Mouse (Mus musculus): ENCODE data around the gene Ascc1. TPM values are rescaled to one million over a fixed set of nuclear protein-coding genes. Genes with fewer than 3 reads are reported as not detected.
"Not testable (repeated sequence)": the region's sequence is repeated elsewhere in the genome, so short reads cannot be mapped to it uniquely, and the experiment has no call there.

Ascc1 gene
- total RNA-seq, 2 experiments from 2014 or later: 26.1 to 33.7 TPM

GRCm38 (mm10) chr10:59974786-59975185 is 27.8 kb upstream of the Ascc1 start:
- DNase-seq (ENCODE audit: low spot score in 2 of 2): no peak

GRCm38 (mm10) chr10:59977141-59977540 is 25.5 kb upstream of the Ascc1 start:
- DNase-seq (ENCODE audit: low spot score in 2 of 2): no peak

GRCm38 (mm10) chr10:59977715-59978343 is 24.8 kb upstream of the Ascc1 start:
- DNase-seq (ENCODE audit: low spot score in 2 of 2): no peak

- no peak for DNase-seq (ENCODE audit: low spot score in 2 of 2)
Observed at GRCm38 (mm10) chr10:59978401-59978800, 24.2 kb upstream of the Ascc1 start.

- peak in 1 of 2 experiments; percentile 62 for DNase-seq (ENCODE audit: low spot score in 2 of 2)
Observed at GRCm38 (mm10) chr10:59978873-59979743, 23.5 kb upstream of the Ascc1 start.

- DNase-seq (ENCODE audit: low spot score in 2 of 2): no peak
Observed at GRCm38 (mm10) chr10:59980815-59981244, 21.8 kb upstream of the Ascc1 start.

GRCm38 (mm10) chr10:59981336-59981735 is 21.3 kb upstream of the Ascc1 start:
- no peak for DNase-seq (ENCODE audit: low spot score in 2 of 2)

GRCm38 (mm10) chr10:59981792-59982191 is 20.8 kb upstream of the Ascc1 start:
- no peak for DNase-seq (ENCODE audit: low spot score in 2 of 2)

- no peak for DNase-seq (ENCODE audit: low spot score in 2 of 2)
Observed at GRCm38 (mm10) chr10:59982379-59982873, 20.2 kb upstream of the Ascc1 start.

- no peak for DNase-seq (ENCODE audit: low spot score in 2 of 2)
Observed at GRCm38 (mm10) chr10:59988036-59988435, 14.6 kb upstream of the Ascc1 start.

GRCm38 (mm10) chr10:59990393-59990792 is 12.2 kb upstream of the Ascc1 start:
- DNase-seq (ENCODE audit: low spot score in 2 of 2): no peak

- no peak for DNase-seq (ENCODE audit: low spot score in 2 of 2)
Observed at GRCm38 (mm10) chr10:59991262-59991880, 11.2 kb upstream of the Ascc1 start.

GRCm38 (mm10) chr10:59992024-59992423 is 10.6 kb upstream of the Ascc1 start:
- no peak for DNase-seq (ENCODE audit: low spot score in 2 of 2)

GRCm38 (mm10) chr10:59993813-59994212 is 8.8 kb upstream of the Ascc1 start:
- not testable (repeated sequence) for DNase-seq (ENCODE audit: low spot score in 2 of 2)

- no peak for DNase-seq (ENCODE audit: low spot score in 2 of 2)
Observed at GRCm38 (mm10) chr10:59995889-59996288, 6.7 kb upstream of the Ascc1 start.

GRCm38 (mm10) chr10:59997591-59997990 is 5.0 kb upstream of the Ascc1 start:
- DNase-seq (ENCODE audit: low spot score in 2 of 2): peak in 1 of 2 experiments; percentile 59

GRCm38 (mm10) chr10:59999057-59999456 is 3.5 kb upstream of the Ascc1 start:
- no peak for DNase-seq (ENCODE audit: low spot score in 2 of 2)

GRCm38 (mm10) chr10:60001663-60002062 is 942 bp upstream of the Ascc1 start:
- DNase-seq (ENCODE audit: low spot score in 2 of 2): not testable (repeated sequence)

GRCm38 (mm10) chr10:60002203-60002602 is 402 bp upstream of the Ascc1 start:
- no peak for DNase-seq (ENCODE audit: low spot score in 2 of 2)

GRCm38 (mm10) chr10:60003213-60003752 is 678 bp downstream of the Ascc1 start:
- no peak for DNase-seq (ENCODE audit: low spot score in 2 of 2)

GRCm38 (mm10) chr10:60003847-60004246 is 1.2 kb downstream of the Ascc1 start:
- DNase-seq (ENCODE audit: low spot score in 2 of 2): no peak
